Mouse (Mus musculus) MEL (cell line): ENCODE data around the gene 4930402K13Rik. TPM values are rescaled to one million over a fixed set of nuclear protein-coding genes. Genes with fewer than 3 reads are reported as not detected.
"Not testable (repeated sequence)": the region's sequence is repeated elsewhere in the genome, so short reads cannot be mapped to it uniquely, and the experiment has no call there.

ENCODE experiments used
- DNase-seq: peaks from one replicate; pipeline ENCODE4 v3.0.0; 2011; ENCODE audit warnings: low read depth, low spot score
- H3K27ac ChIP-seq: 2 replicates; pipeline ENCODE4 v1.5.1; 2012; ENCODE audit warnings: low read depth, mild to moderate bottlenecking, control low read depth, low read length, moderate library complexity; ENCODE audit not compliant: control insufficient read depth
- H3K27me3 ChIP-seq, 2 experiments: fragments of 150-350 bp in 1 of 2; sonication (generic) in 1 of 2; 2 replicates each; pipeline ENCODE4 v1.6.1; 2012; ENCODE audit warnings: low read length in 2 of 2, mild to moderate bottlenecking in 2 of 2, improper control_type of control experiment in 1 of 2, moderate library complexity in 1 of 2; ENCODE audit not compliant: insufficient read depth in 2 of 2, control insufficient read depth in 1 of 2
- H3K36me3 ChIP-seq, 2 experiments: 2 replicates each; pipeline ENCODE4 v1.6.1; 2012 to 2014; ENCODE audit warnings: low read length in 2 of 2, improper control_type of control experiment in 1 of 2, inconsistent platforms in 1 of 2, mild to moderate bottlenecking in 1 of 2; ENCODE audit not compliant: insufficient read depth in 2 of 2, control insufficient read depth in 1 of 2
- H3K4me1 ChIP-seq, 2 experiments: fragments of 150-350 bp in 1 of 2; sonication (generic) in 1 of 2; 2 replicates each; pipeline ENCODE4 v1.6.1; 2012; ENCODE audit warnings: low read length in 2 of 2, improper control_type of control experiment in 1 of 2, mild to moderate bottlenecking in 1 of 2; ENCODE audit not compliant: insufficient read depth in 2 of 2, control insufficient read depth in 1 of 2
- H3K4me3 ChIP-seq, 2 experiments: fragments of 150-350 bp in 1 of 2; sonication (generic) in 1 of 2; 2 replicates each; pipeline ENCODE4 v1.5.1; 2012; ENCODE audit warnings: low read depth in 2 of 2, low read length in 2 of 2, mild to moderate bottlenecking in 2 of 2, moderate library complexity in 2 of 2, control low read depth in 1 of 2, improper control_type of control experiment in 1 of 2; ENCODE audit not compliant: control insufficient read depth in 1 of 2, insufficient read depth in 1 of 2
- H3K79me2 ChIP-seq: 2 replicates; pipeline ENCODE4 v1.6.1; 2012; ENCODE audit warnings: mild to moderate bottlenecking, low read length, moderate library complexity; ENCODE audit not compliant: control insufficient read depth, poor library complexity, insufficient read depth
- H3K9ac ChIP-seq: 2 replicates; pipeline ENCODE4 v1.6.1; 2012; ENCODE audit warnings: low read depth, mild to moderate bottlenecking, control low read depth, low read length, moderate library complexity; ENCODE audit not compliant: control insufficient read depth, poor library complexity, severe bottlenecking
- H3K9me3 ChIP-seq: fragments of 150-350 bp; sonication (generic); replicated peaks from 2 replicates; pipeline ENCODE4 v1.6.1; 2012; ENCODE audit warnings: mild to moderate bottlenecking, low read length, improper control_type of control experiment, moderate library complexity; ENCODE audit not compliant: insufficient read depth
- CTCF ChIP-seq, 3 experiments: IDR thresholded peaks in 2 of 3; conservative IDR thresholded peaks in 1 of 3; 2 replicates each; pipeline ENCODE4 v1.5.1; 2011 to 2012; ENCODE audit warnings: low read length in 3 of 3, low read depth in 2 of 3, mild to moderate bottlenecking in 2 of 3, improper control_type of control experiment in 1 of 3, inconsistent platforms in 1 of 3, mixed read lengths in 1 of 3, moderate library complexity in 1 of 3; ENCODE audit not compliant: control insufficient read depth in 1 of 3, insufficient read depth in 1 of 3, poor library complexity in 1 of 3, severe bottlenecking in 1 of 3
- ETS1 ChIP-seq: IDR thresholded peaks from 2 replicates; pipeline ENCODE4 v1.6.1; 2012; ENCODE audit warnings: low read depth, mild to moderate bottlenecking, inconsistent platforms, low read length, improper control_type of control experiment, moderate library complexity
- MAFK ChIP-seq: IDR thresholded peaks from 2 replicates; pipeline ENCODE4 v1.6.1; 2011; ENCODE audit warnings: low read depth, mild to moderate bottlenecking, low read length, improper control_type of control experiment, borderline replicate concordance
- MAX ChIP-seq: IDR thresholded peaks from 2 replicates; pipeline ENCODE4 v1.6.1; 2011; ENCODE audit warnings: low read length, improper control_type of control experiment
- POLR2A ChIP-seq, 2 experiments: IDR thresholded peaks; 2 replicates each; pipeline ENCODE4 v1.6.1; 2011 to 2012; ENCODE audit warnings: low read length in 2 of 2, mild to moderate bottlenecking in 2 of 2, control low read depth in 1 of 2, improper control_type of control experiment in 1 of 2, low read depth in 1 of 2, moderate library complexity in 1 of 2; ENCODE audit not compliant: control insufficient read depth in 1 of 2, insufficient read depth in 1 of 2, poor library complexity in 1 of 2
- RAD21 ChIP-seq: IDR thresholded peaks from 2 replicates; pipeline ENCODE4 v1.6.1; 2011; ENCODE audit warnings: mild to moderate bottlenecking, low read depth, low read length, improper control_type of control experiment
- SMC3 ChIP-seq: IDR thresholded peaks from 2 replicates; pipeline ENCODE4 v1.6.1; 2011; ENCODE audit warnings: low read depth, low read length, improper control_type of control experiment
- ZC3H11A ChIP-seq: IDR thresholded peaks from 2 replicates; pipeline ENCODE4 v1.6.1; 2012; ENCODE audit warnings: low read depth, mild to moderate bottlenecking, inconsistent platforms, low read length, improper control_type of control experiment
- polyA plus RNA-seq, 2 experiments: library from polyadenylated mRNA; stranded (reverse) in 1 of 2; unstranded in 1 of 2; fragments of >175 nt in 1 of 2; fragments of >200 nt in 1 of 2; gene quantifications; 2 replicates each; pipeline versions ENCODE4 v1.2.1 to v1.2.4; 2012; ENCODE audit warnings: low replicate concordance in 2 of 2, low read depth in 1 of 2; ENCODE audit not compliant: insufficient read length in 2 of 2, insufficient read depth in 1 of 2, missing spikeins in 1 of 2
- total RNA-seq: library from RNA; depleted of rRNA; stranded (reverse); fragments of 300-350 nt; gene quantifications from 2 replicates; pipeline ENCODE4 v1.2.3, GENCODE M21; 2012

Gene 4930402K13Rik
- total and polyA plus RNA-seq, 3 experiments, result not detected

DNA sequence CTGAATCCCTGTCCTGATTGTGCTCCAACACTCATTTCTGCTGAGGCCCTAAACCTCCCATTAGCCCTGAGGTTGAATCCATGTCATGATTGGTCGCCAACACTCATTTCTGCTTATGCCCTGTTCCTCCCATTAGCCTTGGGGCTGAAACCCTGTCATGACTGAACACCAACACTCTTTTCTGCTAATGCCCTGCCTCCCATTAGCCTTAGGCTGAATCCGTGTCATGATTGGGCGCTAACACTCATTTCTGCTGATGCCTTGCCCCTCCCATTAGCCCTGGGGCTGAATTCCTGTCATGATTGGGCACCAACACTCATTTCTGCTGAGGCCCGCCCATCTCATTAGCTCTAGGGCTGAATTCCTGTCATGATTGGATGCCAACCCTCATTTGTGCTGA is 42.3 kb upstream of the 4930402K13Rik start (continued):
- TF ChIP-seq POLR2A (IDR thresholded peaks at IDR 0.05; ENCODE audit: control insufficient read depth in 1 of 2, insufficient read depth in 1 of 2, low read depth in 1 of 2, low read length in 2 of 2, poor library complexity in 1 of 2), result no peak
- TF ChIP-seq MAFK, result no peak
- no peak for TF ChIP-seq ETS1
- TF ChIP-seq MAX, result no peak

DNA sequence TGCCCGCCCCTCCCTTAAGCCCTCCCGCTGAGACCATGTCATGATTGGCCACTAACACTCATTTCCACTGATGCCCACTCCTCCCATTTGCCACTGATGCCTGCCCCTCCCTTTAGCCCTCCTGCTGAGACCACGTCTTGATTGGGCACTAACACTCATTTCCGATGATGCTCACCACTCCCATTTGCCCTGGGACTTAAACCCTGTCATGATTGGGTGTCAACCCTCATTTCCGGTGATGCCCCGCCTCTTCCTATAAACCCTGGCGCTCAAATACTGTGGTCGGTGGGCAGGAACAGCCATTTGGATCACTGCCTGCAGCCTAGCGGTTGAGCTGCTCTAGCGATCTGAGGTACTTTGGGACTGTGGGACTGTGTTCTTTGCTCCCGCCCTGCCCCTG is 41.6 kb upstream of the 4930402K13Rik start, which contains the start of gene Fthl17f:
TSS of gene Fthl17f (plus strand) at position 301 of the 400 bp plus-strand sequence.
- H3K4me1 ChIP-seq, DNase-seq, H3K9ac ChIP-seq, H3K27ac ChIP-seq, H3K79me2 ChIP-seq, H3K27me3 ChIP-seq, H3K36me3 ChIP-seq, H3K9me3 ChIP-seq, H3K4me3 ChIP-seq: not testable (repeated sequence)

DNA sequence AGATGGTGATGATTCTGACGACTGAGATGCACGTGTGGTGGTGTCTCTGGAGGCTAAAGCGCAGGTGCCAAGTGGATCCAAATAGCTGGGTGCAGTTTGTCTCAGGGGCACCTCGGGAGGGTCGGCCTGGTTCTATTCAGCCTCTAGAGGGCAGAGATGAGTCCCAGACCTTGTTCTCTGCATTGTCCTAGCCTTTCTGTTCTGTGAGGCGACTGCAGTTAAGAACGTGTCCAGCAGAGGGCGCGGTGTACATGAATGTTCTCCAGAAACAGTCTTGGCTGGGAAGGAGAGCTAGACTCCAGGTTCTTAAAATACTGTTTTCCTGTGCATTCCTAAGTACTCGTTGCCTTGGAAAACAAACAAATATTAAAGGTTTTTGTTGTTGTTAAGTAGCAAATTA is 26.7 kb upstream of the 4930402K13Rik start:
- not testable (repeated sequence) for H3K79me2 ChIP-seq, H3K27me3 ChIP-seq, H3K27ac ChIP-seq, H3K9me3 ChIP-seq, H3K4me3 ChIP-seq, H3K36me3 ChIP-seq, H3K4me1 ChIP-seq, H3K9ac ChIP-seq
- TF ChIP-seq CTCF (IDR thresholded peaks at IDR 0.05 in 2 of 3, conservative IDR thresholded peaks at IDR 0.05 in 1 of 3; ENCODE audit: control insufficient read depth in 1 of 3, insufficient read depth in 1 of 3, low read depth in 2 of 3, low read length in 3 of 3, poor library complexity in 1 of 3, severe bottlenecking in 1 of 3) (peak; percentile 20 to 60 (median 46); a peak in 5 of 6 replicates), RAD21 (peak; percentile 34), SMC3 (peak; percentile 55), ZC3H11A (0 out of 2 replicates have a peak, but pooled peaks have one; percentile 11)
- DNase-seq, result peak; percentile 31

DNA sequence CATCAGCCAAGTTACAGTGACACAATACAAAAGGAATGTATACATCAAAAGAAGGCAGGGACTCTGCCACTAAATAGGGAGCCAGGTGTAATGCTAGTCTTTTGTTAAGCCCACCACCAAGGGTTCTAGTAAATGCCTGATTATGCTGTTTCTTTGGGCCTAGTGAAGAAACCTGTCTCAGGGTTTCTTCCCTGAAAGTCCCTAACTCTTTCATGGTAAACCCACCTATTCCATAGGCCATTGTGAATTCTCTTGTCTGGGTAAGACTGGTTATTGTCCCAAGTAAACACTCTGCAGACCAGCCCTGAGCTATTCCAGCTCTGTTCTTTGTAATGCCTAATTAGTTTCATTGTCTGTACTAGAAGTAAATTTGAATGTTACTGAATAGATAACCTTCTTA is 9.3 kb upstream of the 4930402K13Rik start:
- H3K9me3 ChIP-seq, H3K27me3 ChIP-seq, H3K36me3 ChIP-seq, DNase-seq, H3K4me1 ChIP-seq, H3K27ac ChIP-seq, H3K4me3 ChIP-seq, H3K79me2 ChIP-seq, H3K9ac ChIP-seq: not testable (repeated sequence)
